Mouse (Mus musculus): ENCODE results near the gene Tlr5. TPM values are rescaled to one million over a fixed set of nuclear protein-coding genes. Genes with fewer than 3 reads are reported as not detected.

Tlr5 gene
- total RNA-seq, 2 experiments from 2014 or later: 0.42 to 0.52 TPM

DNA sequence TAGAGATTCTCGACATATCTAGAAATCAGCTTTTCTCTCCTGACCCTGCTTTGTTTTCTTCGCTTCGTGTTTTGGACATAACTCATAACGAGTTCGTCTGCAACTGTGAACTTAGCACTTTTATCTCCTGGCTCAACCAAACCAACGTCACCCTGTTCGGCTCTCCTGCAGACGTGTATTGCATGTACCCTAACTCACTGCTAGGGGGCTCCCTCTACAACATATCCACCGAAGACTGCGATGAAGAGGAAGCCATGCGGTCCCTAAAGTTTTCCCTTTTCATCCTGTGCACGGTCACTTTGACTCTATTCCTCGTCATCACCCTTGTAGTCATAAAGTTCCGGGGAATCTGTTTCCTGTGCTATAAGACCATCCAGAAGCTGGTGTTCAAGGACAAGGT, 20.2 kb downstream of the Tlr5 start:
- peak; percentile 22; the same call in 1 of the 2 replicates for TF ChIP-seq CTCF (IDR thresholded peaks at IDR 0.05)
- no peak overlapping the region for H3K4me3 ChIP-seq
- no peak for DNase-seq (ENCODE audit: extremely low spot score in 1 of 2, low spot score in 2 of 2)
- H3K27ac ChIP-seq: no peak overlapping the region
- intact Hi-C loops (cut with DNase I): no loop called here

DNA sequence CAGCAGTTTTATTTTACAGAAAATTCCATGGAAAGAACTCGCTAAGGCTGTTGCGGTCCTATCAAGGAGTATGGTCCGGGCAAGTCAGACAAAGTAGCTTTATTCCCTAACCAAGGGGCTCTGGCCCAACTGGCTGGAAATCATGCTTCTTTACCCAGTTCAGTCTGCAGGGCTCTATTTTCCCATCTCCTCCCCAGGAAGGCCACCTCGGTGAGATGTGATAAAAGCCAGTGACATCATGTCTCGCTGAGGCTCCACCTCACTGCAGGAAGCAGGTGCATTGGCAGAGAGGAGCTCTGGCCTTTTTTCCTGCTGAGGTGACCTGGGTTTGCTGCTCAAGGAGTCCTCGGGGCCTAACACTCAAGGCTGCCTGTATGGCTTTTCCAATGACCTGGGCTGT, 26.1 kb downstream of the Tlr5 start:
- TF ChIP-seq CTCF (IDR thresholded peaks at IDR 0.05): no peak
- intact Hi-C loops (cut with DNase I): no loop called here
- Histone ChIP-seq H3K4me3 (no peak overlapping the region), H3K27ac (no peak overlapping the region)
- no peak for DNase-seq (ENCODE audit: extremely low spot score in 1 of 2, low spot score in 2 of 2)

DNA sequence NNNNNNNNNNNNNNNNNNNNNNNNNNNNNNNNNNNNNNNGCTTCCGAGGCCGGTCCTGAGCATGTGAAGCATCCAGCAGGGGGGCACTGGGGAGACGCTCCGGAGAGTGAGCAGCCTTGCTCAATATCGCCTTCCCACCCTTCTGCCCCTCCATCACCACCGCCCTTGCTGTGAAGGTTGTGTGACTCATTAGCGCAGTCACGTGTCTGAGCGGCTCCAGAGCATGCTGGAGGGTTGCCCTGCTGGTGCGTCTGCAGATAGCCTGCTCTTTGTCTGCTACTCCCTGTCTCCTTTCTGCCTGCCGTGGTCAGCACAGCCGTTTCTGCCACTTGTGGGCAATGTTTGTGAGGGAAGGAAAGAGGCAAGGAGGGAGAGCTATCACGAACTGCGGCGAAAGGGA, 28.4 kb downstream of the Tlr5 start:
- TF ChIP-seq CTCF (IDR thresholded peaks at IDR 0.05): peak; percentile 57
- Histone ChIP-seq H3K27ac (peak overlapping the region; percentile 24; the same call in 1 of the 2 replicates), H3K4me3 (peak overlapping the region; percentile 39; the same call in 1 of the 2 replicates)
- DNase-seq (ENCODE audit: extremely low spot score in 1 of 2, low spot score in 2 of 2): peak; percentile 83 to 84
- intact Hi-C loops (cut with DNase I): no loop called here

DNA sequence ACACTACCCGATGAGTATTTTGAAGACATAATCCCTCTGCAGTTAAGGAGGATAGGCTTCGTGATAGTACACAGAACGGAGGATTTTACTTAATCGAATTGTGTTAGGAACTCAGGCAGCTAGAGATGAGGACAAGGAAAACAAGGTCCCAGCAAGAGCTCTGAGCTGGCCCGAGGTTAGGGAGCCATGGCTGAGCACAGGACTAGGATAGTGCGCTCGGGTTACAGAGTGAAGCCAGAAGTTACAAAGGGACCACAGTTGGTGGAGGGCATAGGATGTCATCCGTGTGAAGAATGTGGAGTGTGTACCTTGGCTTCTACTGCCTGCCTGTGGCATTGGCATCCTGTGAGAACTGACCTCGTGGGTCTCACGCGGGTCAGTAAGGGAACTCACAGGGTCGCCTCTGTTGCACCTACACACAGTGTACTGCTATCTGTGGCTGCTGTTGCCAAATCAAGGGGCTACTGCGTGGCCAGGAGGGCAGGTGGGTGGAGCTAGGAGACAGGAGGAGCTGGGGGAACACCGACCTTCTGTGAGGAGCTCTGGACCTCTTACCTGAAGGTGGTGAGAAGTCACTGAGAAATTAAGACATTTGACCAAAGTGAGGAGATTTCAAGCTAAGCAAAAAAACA, 29.0 kb downstream of the Tlr5 start:
- no peak for TF ChIP-seq CTCF (IDR thresholded peaks at IDR 0.05)
- Histone ChIP-seq H3K4me3 (peak overlapping the region; percentile 39; the same call in 1 of the 2 replicates), H3K27ac (peak overlapping the region; percentile 24; the same call in 1 of the 2 replicates)
- intact Hi-C loops (cut with DNase I): no loop called here
- DNase-seq (ENCODE audit: extremely low spot score in 1 of 2, low spot score in 2 of 2): no peak

DNA sequence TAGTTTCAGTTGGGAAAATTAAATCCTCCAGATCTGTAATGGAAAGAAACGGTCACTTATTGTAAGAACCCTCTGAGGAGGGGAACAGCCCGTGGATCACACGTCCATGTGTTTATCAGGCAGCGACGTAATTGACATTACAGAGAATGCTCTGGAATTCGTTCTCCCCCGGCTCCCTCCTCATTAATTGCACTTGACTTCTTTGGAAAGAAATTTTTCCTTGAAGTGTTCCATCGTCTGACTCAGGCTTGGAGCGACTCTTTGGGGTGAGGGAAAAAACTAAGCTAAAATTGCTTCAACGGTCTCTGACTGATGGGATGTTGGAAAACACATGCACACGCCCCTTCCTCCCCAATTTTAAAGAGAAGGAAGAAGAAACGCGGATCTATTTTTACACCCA, 31.7 kb downstream of the Tlr5 start:
- Histone ChIP-seq H3K27ac (no peak overlapping the region), H3K4me3 (no peak overlapping the region)
- intact Hi-C loops (cut with DNase I): no loop called here
- TF ChIP-seq CTCF (IDR thresholded peaks at IDR 0.05): no peak
- no peak for DNase-seq (ENCODE audit: extremely low spot score in 1 of 2, low spot score in 2 of 2)

DNA sequence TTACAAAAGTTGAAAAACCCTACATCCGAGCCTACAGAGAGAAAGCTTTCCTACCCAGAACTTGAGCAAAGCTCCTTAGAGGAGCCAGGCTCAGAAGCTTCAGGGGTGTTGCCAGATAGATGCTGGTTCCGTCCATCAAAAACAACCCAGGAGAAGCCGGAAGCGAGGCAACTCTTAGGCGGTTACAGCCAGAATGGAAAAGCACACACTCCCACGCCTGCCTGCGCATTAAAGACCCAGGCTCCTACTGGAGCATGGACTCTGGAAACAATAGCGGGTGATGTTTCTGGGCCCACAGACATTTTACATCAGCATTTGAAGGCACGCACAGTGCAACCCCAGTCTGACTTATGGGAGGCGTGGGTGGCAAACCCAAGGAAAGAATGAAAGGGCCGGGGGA, 32.2 kb downstream of the Tlr5 start:
- DNase-seq (ENCODE audit: extremely low spot score in 1 of 2, low spot score in 2 of 2): no peak
- intact Hi-C loops (cut with DNase I): no loop called here
- H3K4me3 ChIP-seq: no peak overlapping the region
- no peak overlapping the region for H3K27ac ChIP-seq
- TF ChIP-seq CTCF (IDR thresholded peaks at IDR 0.05): no peak

DNA sequence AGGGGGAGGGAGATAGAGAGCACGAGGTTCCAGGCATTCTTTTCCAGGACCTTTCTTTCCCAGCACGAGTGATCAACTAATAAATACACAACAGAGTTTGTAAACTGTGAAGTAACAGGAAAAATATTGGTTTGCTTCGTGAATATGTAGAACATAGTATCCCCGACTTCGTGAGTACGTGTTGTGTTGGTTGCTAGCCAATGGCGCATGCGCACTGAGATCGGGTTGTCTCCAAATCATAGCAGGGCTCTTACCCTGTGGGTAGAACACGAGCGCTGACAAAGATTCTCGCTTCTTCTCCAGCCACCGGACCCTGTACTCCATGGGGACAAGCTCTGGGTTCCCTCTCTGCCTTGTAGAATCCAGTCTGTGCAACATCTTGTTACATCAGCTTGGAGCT, 33.2 kb downstream of the Tlr5 start:
- no peak for TF ChIP-seq CTCF (IDR thresholded peaks at IDR 0.05)
- intact Hi-C loops (cut with DNase I): no loop called here
- DNase-seq (ENCODE audit: extremely low spot score in 1 of 2, low spot score in 2 of 2): no peak
- Histone ChIP-seq H3K4me3 (no peak overlapping the region), H3K27ac (no peak overlapping the region)

DNA sequence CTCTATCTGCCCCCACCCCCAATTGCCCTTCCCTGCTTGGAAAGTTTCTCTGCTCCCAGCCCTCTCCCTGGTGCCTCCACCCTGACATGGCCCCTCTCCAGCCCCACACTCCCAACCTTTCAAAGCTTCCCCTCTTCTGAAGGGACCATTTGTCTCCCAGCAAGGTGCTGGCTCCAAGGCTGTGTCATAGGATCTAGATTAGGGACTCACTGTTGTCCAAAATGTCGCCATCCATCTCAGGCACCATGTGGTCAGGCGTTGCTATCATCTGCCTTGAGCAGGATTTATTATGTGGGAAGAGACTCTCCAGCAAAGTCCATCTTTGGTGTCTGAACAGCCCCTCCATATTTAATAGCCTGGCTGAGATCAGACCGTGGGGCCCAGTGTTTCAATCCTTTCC, 34.1 kb downstream of the Tlr5 start:
- Histone ChIP-seq H3K4me3 (no peak overlapping the region), H3K27ac (no peak overlapping the region)
- no peak for TF ChIP-seq CTCF (IDR thresholded peaks at IDR 0.05)
- DNase-seq (ENCODE audit: extremely low spot score in 1 of 2, low spot score in 2 of 2): no peak
- intact Hi-C loops (cut with DNase I): no loop called here

DNA sequence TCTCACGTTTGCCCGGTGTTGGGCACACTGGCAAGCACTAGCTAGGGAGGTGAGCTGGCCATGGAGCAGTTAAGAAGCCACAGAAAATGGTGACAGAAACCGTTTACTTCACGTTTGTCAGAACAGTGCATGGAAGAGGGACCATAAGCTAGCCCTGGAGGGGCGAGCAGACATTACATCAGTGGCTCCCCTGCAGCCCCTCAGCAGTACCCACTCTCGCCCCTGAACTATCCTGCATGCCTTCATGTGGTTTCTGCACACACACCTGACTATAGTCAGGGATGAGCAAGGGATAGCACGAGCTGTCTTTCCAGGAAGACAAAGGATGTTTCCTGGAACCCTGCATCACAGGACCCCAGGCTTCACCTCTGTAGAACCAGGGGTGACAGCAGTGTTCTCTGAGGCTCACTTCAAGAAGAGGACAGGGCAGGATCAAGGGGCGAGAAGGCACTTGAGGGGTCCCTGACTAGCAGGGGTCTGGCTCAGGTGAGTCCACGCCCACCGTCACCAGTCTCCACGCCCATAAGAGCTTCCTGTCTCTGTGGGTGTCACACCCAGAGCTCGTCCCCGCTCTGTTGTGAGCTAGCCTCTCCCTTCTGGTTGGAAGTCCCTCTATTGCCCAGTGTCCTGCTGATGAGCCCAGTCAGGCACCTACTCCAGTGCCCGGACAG, 35.6 kb downstream of the Tlr5 start:
- no peak for TF ChIP-seq CTCF (IDR thresholded peaks at IDR 0.05)
- intact Hi-C loops (cut with DNase I): no loop called here
- Histone ChIP-seq H3K27ac (no peak overlapping the region), H3K4me3 (no peak overlapping the region)
- no peak for DNase-seq (ENCODE audit: extremely low spot score in 1 of 2, low spot score in 2 of 2)

DNA sequence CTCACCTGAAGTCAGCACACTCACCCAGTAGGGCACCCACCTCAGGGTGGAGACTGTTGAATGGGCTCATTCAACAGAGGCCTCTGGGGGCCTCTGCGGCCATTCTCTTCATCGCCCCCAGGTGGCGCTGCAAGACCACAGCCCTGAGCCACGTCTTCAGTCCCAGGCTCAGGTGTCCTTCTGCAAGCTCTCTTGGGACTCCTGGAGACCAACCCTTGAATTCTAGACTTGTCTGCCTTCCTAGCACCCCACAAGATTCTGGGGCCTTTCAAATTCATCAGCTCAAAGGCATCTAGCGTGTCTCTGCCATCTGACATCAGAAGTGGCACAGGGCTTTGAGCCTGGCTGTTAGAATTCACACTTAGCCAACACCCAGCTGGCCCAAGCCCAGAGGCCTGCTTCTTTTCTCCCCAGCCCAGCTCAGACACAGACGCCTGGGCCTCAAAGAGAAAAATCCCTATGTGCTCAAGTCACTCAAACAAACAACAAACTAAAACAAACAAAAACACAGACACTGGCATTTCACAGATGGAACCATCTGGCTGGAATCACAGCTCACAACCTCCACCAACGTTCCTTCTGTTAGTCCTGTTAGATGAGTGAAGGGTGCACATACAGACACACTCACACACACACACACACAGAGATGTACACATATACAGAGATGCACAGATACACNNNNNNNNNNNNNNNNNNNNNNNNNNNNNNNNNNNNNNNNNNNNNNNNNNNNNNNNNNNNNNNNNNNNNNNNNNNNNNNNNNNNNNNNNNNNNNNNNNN, 36.6 kb downstream of the Tlr5 start:
- peak; percentile 64 to 80 for DNase-seq (ENCODE audit: extremely low spot score in 1 of 2, low spot score in 2 of 2)
- peak; percentile 99 for TF ChIP-seq CTCF (IDR thresholded peaks at IDR 0.05)
- no peak overlapping the region for H3K4me3 ChIP-seq
- H3K27ac ChIP-seq: no peak overlapping the region
- intact Hi-C loops (cut with DNase I): no loop called here

Other genes starting within 250 kb of the Tlr5 start
- gene Ccdc185, start 205.6 kb upstream of the Tlr5 start, total RNA-seq (2021): under 1 TPM in 1 of 2 experiments, not detected in 1; 0.21 TPM
- 100 to 1,000 TPM; 105 to 111 TPM for gene Susd4, start 190.9 kb upstream of the Tlr5 start, total RNA-seq (2021)